Mouse (Mus musculus) myocyte (in vitro differentiated cells): Measurements from ENCODE around the gene Psmc1. TPM values are rescaled to one million over a fixed set of nuclear protein-coding genes. Genes with fewer than 3 reads are reported as not detected.

Source experiments
- H3K27me3 ChIP-seq: one replicate; pipeline ENCODE4 v1.6.1; 2011; ENCODE audit not compliant: control insufficient read depth, insufficient read depth, insufficient read length
- H3K36me3 ChIP-seq: one replicate; pipeline ENCODE4 v1.6.1; 2011; ENCODE audit not compliant: control insufficient read depth, insufficient read depth
- H3K4me2 ChIP-seq: one replicate; pipeline ENCODE4 v1.6.1; 2011; ENCODE audit warnings: low read depth, control low read depth
- H3K4me3 ChIP-seq: one replicate; pipeline ENCODE4 v1.5.1; 2011; ENCODE audit warnings: mild to moderate bottlenecking, control low read depth, moderate library complexity
- H3K79me2 ChIP-seq: one replicate; pipeline ENCODE4 v1.6.1; 2011; ENCODE audit not compliant: control insufficient read depth, insufficient read depth
- H3ac ChIP-seq: one replicate; pipeline ENCODE4 v1.6.1; 2011; ENCODE audit not compliant: control insufficient read depth, insufficient read length
- CEBPB ChIP-seq: IDR thresholded peaks from 2 replicates; pipeline ENCODE4 v1.6.1; 2011; ENCODE audit warnings: mild to moderate bottlenecking, moderate library complexity; ENCODE audit not compliant: poor library complexity, insufficient read depth, severe bottlenecking
- E2F4 ChIP-seq: IDR thresholded peaks from one replicate; pipeline ENCODE4 v1.6.1; 2011; ENCODE audit warnings: mild to moderate bottlenecking, control low read depth, moderate library complexity; ENCODE audit not compliant: insufficient read depth
- MAX ChIP-seq: IDR thresholded peaks from one replicate; pipeline ENCODE4 v1.6.1; 2011; ENCODE audit warnings: low read depth, mild to moderate bottlenecking, control low read depth
- MYOD1 ChIP-seq, 3 experiments: IDR thresholded peaks; one replicate each; pipeline ENCODE4 v1.6.1; 2011; ENCODE audit warnings: control low read depth in 2 of 3, low read depth in 2 of 3, mild to moderate bottlenecking in 2 of 3, moderate library complexity in 1 of 3; ENCODE audit not compliant: insufficient read length in 2 of 3, control insufficient read depth in 1 of 3
- MYOG ChIP-seq, 3 experiments: IDR thresholded peaks; one replicate each; pipeline ENCODE4 v1.6.1; 2011; ENCODE audit warnings: control low read depth in 2 of 3, low read depth in 2 of 3, mild to moderate bottlenecking in 2 of 3; ENCODE audit not compliant: insufficient read length in 2 of 3, control insufficient read depth in 1 of 3, insufficient read depth in 1 of 3
- POLR2A ChIP-seq: IDR thresholded peaks from one replicate; pipeline ENCODE4 v1.6.1; 2011; ENCODE audit warnings: low read depth, mild to moderate bottlenecking, control low read depth, moderate library complexity; ENCODE audit not compliant: insufficient read length
- POLR2AphosphoS2 ChIP-seq: IDR thresholded peaks from one replicate; pipeline ENCODE4 v1.6.1; 2011; ENCODE audit warnings: low read depth, control low read depth; ENCODE audit not compliant: insufficient read length
- REST ChIP-seq: IDR thresholded peaks from one replicate; pipeline ENCODE4 v1.6.1; 2011; ENCODE audit warnings: mild to moderate bottlenecking, control low read depth, moderate library complexity; ENCODE audit not compliant: insufficient read depth, insufficient read length
- SRF ChIP-seq: IDR thresholded peaks from one replicate; pipeline ENCODE4 v1.6.1; 2011; ENCODE audit warnings: low read depth; ENCODE audit not compliant: control insufficient read depth, insufficient read length
- TCF12 ChIP-seq: IDR thresholded peaks from one replicate; pipeline ENCODE4 v1.6.1; 2011; ENCODE audit warnings: mild to moderate bottlenecking, control low read depth; ENCODE audit not compliant: poor library complexity, insufficient read depth, severe bottlenecking
- TCF3 ChIP-seq: IDR thresholded peaks from one replicate; pipeline ENCODE4 v1.6.1; 2011; ENCODE audit warnings: low read depth, control low read depth; ENCODE audit not compliant: insufficient read length
- USF1 ChIP-seq: IDR thresholded peaks from one replicate; pipeline ENCODE4 v1.6.1; 2011; ENCODE audit warnings: low read depth, mild to moderate bottlenecking, control low read depth, moderate library complexity
- polyA plus RNA-seq: library from polyadenylated mRNA; unstranded; fragments of >200 nt; fragmentation: generic; extraction: Trizol; gene quantifications from one replicate; pipeline ENCODE4 v1.2.1, GENCODE M21; 2012; ENCODE audit warnings: missing spikeins

Psmc1 gene
- polyA plus RNA-seq, 1 experiment: 201 TPM

DNA sequence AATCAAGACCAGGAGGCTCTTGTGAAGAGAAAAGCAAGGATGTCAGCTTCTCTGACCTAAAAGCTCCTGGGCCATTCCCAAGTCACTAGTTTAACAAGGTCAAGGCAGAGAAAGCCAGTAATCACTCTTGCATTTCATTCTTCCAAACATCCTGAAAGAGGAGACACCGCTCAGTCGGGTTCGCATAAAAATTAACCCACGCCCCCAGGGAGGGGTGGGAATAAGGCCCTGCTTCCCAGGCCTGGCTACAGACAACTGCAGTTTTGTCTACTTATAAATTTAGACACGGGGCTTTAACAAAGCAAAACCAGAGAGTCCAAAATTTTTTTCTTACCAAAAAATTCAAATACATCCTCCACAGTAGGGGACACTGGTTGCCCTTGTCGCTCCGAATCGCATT is 19.0 kb downstream of the Psmc1 start:
- Histone ChIP-seq H3ac (no peak overlapping the region), H3K27me3 (no peaks in the 10 kb centered on the region), H3K4me3 (no peak overlapping the region), H3K4me2 (no peak overlapping the region), H3K36me3 (peaks cover 26% of the 10 kb centered on the region), H3K79me2 (no peaks in the 10 kb centered on the region)
- TF ChIP-seq CEBPB: no peak
- no peak for TF ChIP-seq TCF12
- TF ChIP-seq POLR2A: no peak
- no peak for TF ChIP-seq USF1
- TF ChIP-seq MYOG (IDR thresholded peaks at IDR 0.05; ENCODE audit: control insufficient read depth in 1 of 3, insufficient read depth in 1 of 3, insufficient read length in 2 of 3, low read depth in 2 of 3): no peak
- no peak for TF ChIP-seq MYOD1 (IDR thresholded peaks at IDR 0.05; ENCODE audit: control insufficient read depth in 1 of 3, insufficient read length in 2 of 3, low read depth in 2 of 3)
- no peak for TF ChIP-seq TCF3
- TF ChIP-seq E2F4: no peak
- no peak for TF ChIP-seq SRF
- no peak for TF ChIP-seq REST
- no peak for TF ChIP-seq POLR2AphosphoS2

- no peak for TF ChIP-seq REST
- no peak for TF ChIP-seq POLR2AphosphoS2
- Histone ChIP-seq H3K79me2 (no peaks in the 10 kb centered on the region), H3K36me3 (peaks cover 17% of the 10 kb centered on the region), H3K4me2 (no peak overlapping the region), H3ac (no peak overlapping the region), H3K27me3 (no peaks in the 10 kb centered on the region), H3K4me3 (no peak overlapping the region)
Measured at GRCm38 (mm10) chr12:100131167-100131566, 21.2 kb downstream of the Psmc1 start.

GRCm38 (mm10) chr12:100131655-100132054 is 21.7 kb downstream of the Psmc1 start:
- no peaks in the 10 kb centered on the region for H3K27me3 ChIP-seq
- no peaks in the 10 kb centered on the region for H3K79me2 ChIP-seq
- TF ChIP-seq MYOG (IDR thresholded peaks at IDR 0.05; ENCODE audit: control insufficient read depth in 1 of 3, insufficient read depth in 1 of 3, insufficient read length in 2 of 3, low read depth in 2 of 3): no peak
- TF ChIP-seq POLR2A: no peak
- TF ChIP-seq SRF: no peak
- no peak for TF ChIP-seq TCF3
- no peak for TF ChIP-seq TCF12
- TF ChIP-seq REST: no peak
- no peak for TF ChIP-seq POLR2AphosphoS2
- no peak for TF ChIP-seq E2F4
- no peak for TF ChIP-seq MYOD1 (IDR thresholded peaks at IDR 0.05; ENCODE audit: control insufficient read depth in 1 of 3, insufficient read length in 2 of 3, low read depth in 2 of 3)
- no peak for TF ChIP-seq MAX
- no peak for TF ChIP-seq CEBPB
- TF ChIP-seq USF1: no peak
- H3ac ChIP-seq: no peak overlapping the region
- H3K4me2 ChIP-seq: no peak overlapping the region
- peaks cover 15% of the 10 kb centered on the region for H3K36me3 ChIP-seq
- H3K4me3 ChIP-seq: no peak overlapping the region

DNA sequence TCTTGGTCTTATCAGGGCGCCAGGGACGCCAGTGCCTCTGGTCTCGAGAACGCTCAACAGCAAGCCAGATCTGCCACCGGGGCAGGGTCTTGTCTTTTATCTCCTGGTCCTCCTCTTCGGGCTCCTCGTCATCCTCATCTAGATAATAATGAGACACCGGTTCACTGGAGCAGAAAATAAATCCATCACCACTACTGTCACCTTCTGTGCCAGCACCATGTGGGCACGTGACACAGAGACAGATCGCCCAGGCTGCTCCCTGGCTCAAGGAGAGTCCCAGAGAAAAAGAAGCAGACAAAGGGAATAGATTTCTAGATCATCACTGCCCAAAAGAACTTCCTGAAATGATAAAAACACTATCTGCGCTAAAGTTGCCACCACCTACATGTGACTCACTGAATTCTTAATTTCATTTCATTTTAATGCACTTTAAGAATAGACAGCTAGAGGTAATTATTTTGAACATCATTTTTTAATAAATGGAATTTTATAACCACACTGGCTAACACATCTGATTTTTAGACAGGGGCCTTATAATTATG is 24.5 kb downstream of the Psmc1 start:
- TF ChIP-seq TCF3 (no peak), CEBPB (no peak), SRF (no peak), REST (no peak), MYOD1 (IDR thresholded peaks at IDR 0.05; ENCODE audit: control insufficient read depth in 1 of 3, insufficient read length in 2 of 3, low read depth in 2 of 3) (no peak), POLR2AphosphoS2 (no peak), USF1 (no peak), MAX (no peak), POLR2A (no peak), E2F4 (no peak), TCF12 (no peak), MYOG (IDR thresholded peaks at IDR 0.05; ENCODE audit: control insufficient read depth in 1 of 3, insufficient read depth in 1 of 3, insufficient read length in 2 of 3, low read depth in 2 of 3) (no peak)
- Histone ChIP-seq H3K79me2 (no peaks in the 10 kb centered on the region), H3K27me3 (no peaks in the 10 kb centered on the region), H3K4me3 (no peak overlapping the region), H3K36me3 (peaks cover 18% of the 10 kb centered on the region), H3ac (no peak overlapping the region), H3K4me2 (no peak overlapping the region)

DNA sequence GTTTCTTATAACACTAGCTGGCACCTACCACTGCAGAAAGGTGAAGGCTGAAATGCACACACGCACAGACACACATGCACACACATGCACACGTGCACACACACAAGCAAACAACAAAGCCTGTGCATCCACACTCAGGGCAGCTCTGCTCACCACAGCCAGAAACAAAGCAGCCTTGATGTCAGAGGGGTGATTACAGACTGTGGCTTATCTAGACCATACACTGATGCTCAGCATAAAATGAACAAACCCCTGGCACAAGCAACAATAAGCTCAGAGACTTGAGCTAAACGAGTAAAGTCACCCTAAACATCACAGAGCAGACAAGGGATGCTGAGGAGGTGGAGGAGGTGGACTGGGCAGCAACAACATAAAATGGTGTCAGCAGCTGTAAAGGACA is 25.2 kb downstream of the Psmc1 start:
- TF ChIP-seq MAX (no peak), MYOG (IDR thresholded peaks at IDR 0.05; ENCODE audit: control insufficient read depth in 1 of 3, insufficient read depth in 1 of 3, insufficient read length in 2 of 3, low read depth in 2 of 3) (no peak), TCF12 (no peak), E2F4 (no peak), SRF (no peak), POLR2A (no peak), USF1 (no peak), POLR2AphosphoS2 (no peak), REST (no peak), CEBPB (no peak), TCF3 (no peak), MYOD1 (IDR thresholded peaks at IDR 0.05; ENCODE audit: control insufficient read depth in 1 of 3, insufficient read length in 2 of 3, low read depth in 2 of 3) (no peak)
- Histone ChIP-seq H3K36me3 (peaks cover 24% of the 10 kb centered on the region), H3ac (no peak overlapping the region), H3K27me3 (no peaks in the 10 kb centered on the region), H3K4me3 (no peak overlapping the region), H3K4me2 (no peak overlapping the region), H3K79me2 (no peaks in the 10 kb centered on the region)
